Mouse (Mus musculus): ENCODE data around the gene Pkp2. TPM values are rescaled to one million over a fixed set of nuclear protein-coding genes. Genes with fewer than 3 reads are reported as not detected.
A peak's percentile ranks its signal among the peaks of the same experiment; 100 is the strongest.
"Not testable (repeated sequence)": the region's sequence is repeated elsewhere in the genome, so short reads cannot be mapped to it uniquely, and the experiment has no call there.

Pkp2 gene
- polyA plus RNA-seq (2016; fragmentation: Nextera tagmentation; extraction: Ambion mirVana): 66.8 and 109 TPM in 2 replicates

DNA sequence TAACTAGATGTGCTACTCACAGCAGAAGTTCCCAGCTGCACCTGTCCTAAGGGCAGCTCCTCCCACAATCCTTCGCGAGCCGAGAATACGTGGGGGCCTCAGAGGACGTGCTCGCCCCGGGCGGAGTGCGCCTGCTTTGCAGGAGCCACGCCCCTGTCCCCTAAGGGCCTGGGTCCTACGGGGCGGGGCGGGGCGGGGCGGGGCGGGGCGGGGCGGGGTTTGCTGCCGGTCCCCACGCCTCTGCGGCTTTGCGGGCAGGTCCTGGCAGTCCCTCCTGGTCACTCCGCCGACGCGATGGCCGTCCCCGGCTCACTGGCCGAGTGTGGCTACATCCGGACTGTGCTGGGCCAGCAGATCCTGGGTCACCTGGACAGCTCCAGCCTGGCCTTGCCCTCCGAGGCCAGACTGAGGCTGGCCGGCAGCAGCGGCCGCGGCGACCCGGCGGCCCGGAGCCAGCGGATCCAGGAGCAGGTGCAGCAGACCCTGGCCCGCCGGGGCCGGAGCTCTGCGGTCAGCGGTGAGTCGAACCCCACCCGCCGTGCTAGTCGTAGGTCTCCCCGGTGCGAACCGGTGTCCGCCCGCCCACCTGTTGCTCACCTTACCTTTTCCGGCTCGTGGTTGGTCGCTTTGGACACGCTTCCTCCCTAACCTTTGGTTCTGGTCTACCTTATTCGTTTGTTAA is at the start of gene Pkp2:
Gene Pkp2 (plus strand): TSS at position 240 of the 682 bp plus-strand sequence.
- WGBS: under 1% methylated on average over 46 of the region's 59 CpGs
- Histone ChIP-seq H3K27me3 (ENCODE audit: insufficient read depth, poor library complexity, severe bottlenecking) (no peaks in the 10 kb centered on the region), H3K36me3 (no peaks in the 10 kb centered on the region), H3K27ac (peak within 1 kb of the TSS; percentile 93), H3K4me3 (peak within 1 kb of the TSS; percentile 89), H3K4me1 (peaks cover 27% of the 10 kb centered on the region), H3K9me3 (no peaks in the 10 kb centered on the region)
- peak; percentile 96 for DNase-seq (ENCODE audit: low spot score)

DNA sequence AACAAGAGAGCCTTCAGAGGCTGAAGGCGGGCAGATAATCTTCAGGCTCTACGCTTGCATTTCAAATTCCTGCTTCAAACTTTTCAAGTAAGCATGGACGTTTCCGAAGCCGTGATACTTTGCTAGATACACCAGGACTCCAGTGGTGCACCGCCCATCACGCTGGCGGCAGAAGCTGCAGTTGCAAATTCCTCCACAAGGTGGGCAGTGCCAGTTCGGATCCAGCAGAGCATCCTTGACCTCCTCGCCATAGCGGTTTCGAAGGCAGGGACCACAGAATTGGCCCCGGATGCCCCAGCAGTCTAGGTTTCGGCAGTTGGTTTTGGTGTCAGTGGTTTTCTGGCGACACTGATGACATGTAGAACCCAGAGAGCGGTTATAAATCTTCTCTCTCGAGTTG is 15.7 kb upstream of the Pkp2 start:
- Histone ChIP-seq H3K9me3 (no peaks in the 10 kb centered on the region), H3K27ac (no peak overlapping the region), H3K36me3 (no peaks in the 10 kb centered on the region), H3K4me1 (no peaks in the 10 kb centered on the region), H3K27me3 (ENCODE audit: insufficient read depth, poor library complexity, severe bottlenecking) (0 out of 2 replicates have a peak, but pooled peaks cover 9% of the 10 kb centered on the region), H3K4me3 (no peak overlapping the region)
- 59% methylated on average over 17 of the region's 17 CpGs for WGBS
- DNase-seq (ENCODE audit: low spot score): no peak

DNA sequence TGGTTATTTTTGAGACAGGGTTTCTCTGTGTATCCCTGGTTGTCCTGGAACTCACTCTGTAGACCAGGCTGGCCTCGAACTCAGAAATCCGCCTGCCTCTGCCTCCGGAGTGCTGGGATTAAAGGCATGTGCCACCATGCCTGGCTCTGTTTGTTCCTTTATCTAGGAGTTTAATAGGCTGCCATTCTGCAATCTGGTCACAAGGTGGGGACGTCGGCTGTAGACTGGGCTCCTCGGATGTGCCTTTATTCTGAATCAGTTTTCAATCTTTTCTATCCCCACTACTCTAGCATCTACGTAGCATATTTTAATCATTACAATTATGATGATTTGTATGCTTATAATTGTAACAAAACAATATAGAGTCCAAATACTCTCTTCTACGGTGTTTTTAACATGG is 11.1 kb upstream of the Pkp2 start:
- not testable (repeated sequence) for H3K27me3 ChIP-seq (ENCODE audit: insufficient read depth, poor library complexity, severe bottlenecking); H3K4me3 ChIP-seq; DNase-seq (ENCODE audit: low spot score); H3K27ac ChIP-seq; H3K4me1 ChIP-seq; H3K36me3 ChIP-seq; H3K9me3 ChIP-seq
- WGBS: 38% methylated on average over 8 of the region's 8 CpGs

DNA sequence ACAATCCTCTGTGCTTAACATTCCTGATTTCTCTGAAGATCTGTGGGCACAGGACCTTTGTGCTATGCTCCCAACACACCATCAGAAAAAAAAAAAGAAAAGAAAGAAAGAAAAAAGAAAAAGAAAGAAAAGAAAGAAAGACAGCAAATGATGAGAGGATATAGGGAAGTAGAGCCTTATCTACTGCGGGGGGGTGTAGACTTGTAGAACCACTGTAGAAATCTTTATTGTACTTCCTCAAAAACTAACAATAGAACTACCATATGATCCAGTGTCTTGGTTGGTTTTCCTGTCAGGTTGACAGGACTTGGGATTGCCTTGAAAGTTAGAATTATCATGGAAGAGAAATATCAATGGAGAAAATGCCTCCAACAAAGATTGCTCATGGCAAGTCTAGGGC is 8.5 kb upstream of the Pkp2 start:
- Histone ChIP-seq H3K36me3 (no peaks in the 10 kb centered on the region), H3K27ac (no peak overlapping the region), H3K27me3 (ENCODE audit: insufficient read depth, poor library complexity, severe bottlenecking) (no peaks in the 10 kb centered on the region), H3K4me1 (no peaks in the 10 kb centered on the region), H3K4me3 (no peak overlapping the region), H3K9me3 (no peaks in the 10 kb centered on the region)
- no peak for DNase-seq (ENCODE audit: low spot score)
- 83% methylated on average over 1 of the region's 1 CpGs for WGBS

DNA sequence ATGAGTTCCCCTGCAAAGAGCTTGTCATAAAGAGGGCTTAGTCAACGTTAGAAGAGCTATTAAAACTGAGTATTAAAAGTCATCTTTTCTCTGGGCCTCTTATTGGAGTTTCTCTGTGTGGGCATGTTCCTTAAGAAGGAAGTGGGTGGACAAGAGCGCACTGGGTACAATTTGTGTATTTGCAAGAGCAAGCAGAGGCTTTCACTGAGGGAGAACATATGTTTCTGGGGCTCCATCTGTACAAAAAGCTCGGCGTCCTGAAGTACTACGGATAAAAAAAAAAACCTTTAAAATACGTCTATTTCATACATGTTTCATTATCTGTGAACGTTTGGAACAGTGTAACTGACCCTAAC is 417 bp upstream of the Pkp2 start:
- Histone ChIP-seq H3K36me3 (no peaks in the 10 kb centered on the region), H3K27ac (peak overlapping the region; percentile 93), H3K4me3 (peak overlapping the region; percentile 89), H3K27me3 (ENCODE audit: insufficient read depth, poor library complexity, severe bottlenecking) (no peaks in the 10 kb centered on the region), H3K4me1 (peaks cover 27% of the 10 kb centered on the region), H3K9me3 (no peaks in the 10 kb centered on the region)
- WGBS: 25% methylated on average over 7 of the region's 7 CpGs
- DNase-seq (ENCODE audit: low spot score): no peak

DNA sequence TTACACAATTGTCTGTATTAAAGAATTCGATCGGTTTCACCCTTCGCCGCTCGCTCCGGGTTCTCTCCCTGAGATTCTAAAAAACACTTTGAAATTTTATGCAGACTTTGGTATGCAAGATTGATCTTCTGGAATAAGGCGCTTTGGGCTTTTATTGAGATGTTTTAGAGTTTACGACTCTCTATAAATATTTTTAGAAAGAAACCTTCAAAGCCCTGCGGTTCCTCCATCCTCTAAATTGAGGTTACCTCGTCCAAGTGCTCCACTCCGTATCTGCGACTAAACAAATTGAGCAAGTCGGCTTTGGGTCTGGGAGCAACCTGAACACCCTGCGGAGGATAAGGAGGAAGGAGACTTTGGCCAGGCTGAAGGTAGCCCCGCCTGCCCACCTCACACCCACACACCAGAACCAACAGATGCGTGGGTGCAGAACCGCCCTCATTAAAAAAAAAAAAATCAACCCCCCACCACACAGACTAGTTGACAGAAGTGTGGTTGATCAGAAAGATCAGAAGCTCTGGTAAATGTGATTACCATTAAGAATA is 715 bp downstream of the Pkp2 start:
- Histone ChIP-seq H3K36me3 (no peaks in the 10 kb centered on the region), H3K4me3 (peak overlapping the region; percentile 89), H3K27me3 (ENCODE audit: insufficient read depth, poor library complexity, severe bottlenecking) (no peaks in the 10 kb centered on the region), H3K27ac (peak overlapping the region; percentile 93), H3K4me1 (peaks cover 27% of the 10 kb centered on the region), H3K9me3 (no peaks in the 10 kb centered on the region)
- 2% methylated on average over 17 of the region's 17 CpGs for WGBS
- DNase-seq (ENCODE audit: low spot score): no peak

DNA sequence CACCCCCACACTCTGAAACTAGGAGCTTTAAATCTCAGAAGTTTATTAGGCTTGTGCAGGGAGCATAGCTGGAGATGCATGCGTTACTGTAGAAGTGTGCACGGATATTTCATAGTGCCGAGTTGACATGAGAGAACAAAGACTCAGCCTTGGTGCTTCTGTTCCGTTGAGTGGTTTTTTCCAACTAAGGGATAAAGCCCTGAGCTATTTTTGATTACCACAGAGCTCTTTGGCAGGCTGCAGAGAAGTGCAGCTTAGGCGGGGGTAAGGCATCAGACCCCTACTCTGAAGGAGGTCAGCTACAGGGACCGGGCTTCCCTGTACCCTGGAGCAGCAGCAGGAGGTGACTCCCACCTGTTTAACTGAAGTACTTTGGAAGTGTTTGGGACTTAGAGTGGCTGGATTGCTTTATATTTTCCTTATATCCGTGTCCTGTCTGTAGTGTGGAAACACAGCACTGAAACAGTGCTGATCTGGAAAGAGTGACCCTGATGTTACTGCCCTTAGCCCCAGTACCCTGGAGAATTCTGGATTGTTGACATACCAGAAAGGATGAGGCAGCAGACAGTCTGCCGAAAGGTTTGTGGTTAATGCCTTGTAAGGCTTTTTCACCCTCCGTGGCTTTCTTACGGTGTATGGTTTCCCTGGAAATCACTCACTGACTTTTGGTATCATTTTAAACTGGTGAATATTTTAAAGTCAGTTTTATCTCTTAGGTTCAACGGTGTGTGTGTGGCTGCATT is 2.7 kb downstream of the Pkp2 start:
- peak overlapping the region; percentile 89 for H3K4me3 ChIP-seq
- H3K4me1 ChIP-seq: peaks cover 39% of the 10 kb centered on the region
- 11% methylated on average over 11 of the region's 11 CpGs for WGBS
- no peak for DNase-seq (ENCODE audit: low spot score)
- no peaks in the 10 kb centered on the region for H3K36me3 ChIP-seq
- H3K9me3 ChIP-seq: no peaks in the 10 kb centered on the region
- H3K27me3 ChIP-seq (ENCODE audit: insufficient read depth, poor library complexity, severe bottlenecking): no peaks in the 10 kb centered on the region
- peak overlapping the region; percentile 93 for H3K27ac ChIP-seq

DNA sequence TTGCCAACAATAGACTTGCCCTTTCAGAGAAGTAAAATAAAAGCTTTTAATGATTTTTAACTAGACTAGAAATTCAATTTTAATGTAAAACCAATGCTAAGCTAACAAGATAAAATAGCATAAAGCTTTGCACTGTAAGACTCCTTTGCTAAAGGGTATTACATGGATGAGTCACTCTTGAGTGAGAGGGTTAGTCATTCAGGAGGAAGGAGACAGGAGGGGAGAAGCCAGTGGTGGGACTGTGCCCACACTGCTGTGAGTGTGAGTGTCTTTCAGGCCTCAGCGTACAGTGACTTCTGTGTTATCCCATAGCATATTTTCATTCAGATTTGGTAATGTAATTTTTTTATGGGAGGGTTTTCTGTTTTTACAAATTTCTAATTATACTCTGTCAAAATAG is 3.8 kb downstream of the Pkp2 start:
- WGBS: 75% methylated on average over 1 of the region's 1 CpGs
- Histone ChIP-seq H3K36me3 (no peaks in the 10 kb centered on the region), H3K27ac (peak overlapping the region; percentile 93), H3K4me1 (peaks cover 39% of the 10 kb centered on the region), H3K27me3 (ENCODE audit: insufficient read depth, poor library complexity, severe bottlenecking) (no peaks in the 10 kb centered on the region), H3K4me3 (peak overlapping the region; percentile 89; the same call in 1 of the 2 replicates), H3K9me3 (no peaks in the 10 kb centered on the region)
- DNase-seq (ENCODE audit: low spot score): no peak

DNA sequence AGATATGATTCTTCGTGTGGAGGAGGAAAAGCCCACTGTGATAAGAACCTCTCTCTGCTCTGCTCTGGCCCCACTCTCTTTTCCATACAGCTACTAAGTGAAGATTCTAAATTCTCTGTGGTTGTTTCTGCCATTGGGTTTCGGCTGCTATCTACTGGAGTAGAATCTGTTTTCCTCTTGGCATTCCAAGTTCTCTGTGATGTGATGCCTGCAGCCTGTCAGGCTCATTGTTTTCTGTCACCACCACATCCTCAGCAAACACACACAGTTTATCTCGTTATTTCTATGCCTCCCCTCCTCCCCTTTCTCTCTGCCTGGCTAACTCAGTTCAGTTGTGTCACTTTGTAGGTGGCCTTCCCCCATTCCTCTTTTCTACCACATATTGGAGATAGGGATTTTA is 6.7 kb downstream of the Pkp2 start:
- peak overlapping the region; percentile 79 for H3K27ac ChIP-seq
- no peaks in the 10 kb centered on the region for H3K9me3 ChIP-seq
- WGBS: 1% methylated on average over 3 of the region's 3 CpGs
- peak; percentile 85 for DNase-seq (ENCODE audit: low spot score)
- H3K4me1 ChIP-seq: peaks cover 61% of the 10 kb centered on the region
- peak overlapping the region; percentile 40 for H3K4me3 ChIP-seq
- no peaks in the 10 kb centered on the region for H3K36me3 ChIP-seq
- no peaks in the 10 kb centered on the region for H3K27me3 ChIP-seq (ENCODE audit: insufficient read depth, poor library complexity, severe bottlenecking)

DNA sequence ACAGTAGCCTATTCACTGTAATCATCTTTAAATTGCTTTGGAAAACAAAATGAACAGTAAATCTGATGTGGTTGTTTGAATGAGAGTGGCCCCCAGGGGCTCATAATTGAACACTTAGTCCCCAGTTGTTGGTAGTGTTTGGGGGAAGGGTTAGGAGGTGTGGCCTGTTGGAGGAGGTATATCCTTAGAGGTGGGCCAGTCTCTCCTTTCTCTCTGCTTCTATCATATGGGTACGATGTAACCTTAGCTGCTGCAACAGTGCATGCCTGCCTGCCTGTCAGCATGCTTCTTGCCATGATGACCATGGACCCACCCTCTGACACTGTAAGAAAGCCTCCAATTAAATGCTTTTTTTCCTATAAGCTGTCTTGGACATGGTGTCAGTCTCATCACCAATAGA is 9.5 kb downstream of the Pkp2 start:
- Histone ChIP-seq H3K27ac (peak overlapping the region; percentile 84), H3K4me1 (peaks cover 52% of the 10 kb centered on the region), H3K36me3 (peaks cover 19% of the 10 kb centered on the region), H3K9me3 (no peaks in the 10 kb centered on the region), H3K27me3 (ENCODE audit: insufficient read depth, poor library complexity, severe bottlenecking) (no peaks in the 10 kb centered on the region), H3K4me3 (no peak overlapping the region)
- DNase-seq (ENCODE audit: low spot score): no peak
- 28% methylated on average over 1 of the region's 1 CpGs for WGBS

DNA sequence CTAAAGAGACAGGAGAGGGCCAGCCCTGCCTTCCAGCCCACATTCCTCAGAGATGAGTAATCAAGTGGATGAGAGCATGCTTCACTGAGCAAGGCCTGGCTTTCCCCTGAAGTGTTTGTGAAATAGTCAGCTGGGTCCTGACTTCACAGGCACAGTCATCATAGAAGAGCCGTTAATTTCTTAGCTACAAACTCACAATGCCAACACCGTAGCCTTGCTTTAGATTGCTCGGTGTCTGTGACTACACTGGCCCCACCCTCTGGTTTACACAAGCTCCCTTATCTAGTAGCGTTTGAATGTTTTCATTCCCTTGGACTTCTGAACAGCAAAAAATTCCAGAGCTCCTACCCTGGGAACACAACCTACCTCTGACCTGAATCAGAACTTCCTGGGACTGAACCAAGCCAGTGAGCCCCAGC is 11.4 kb downstream of the Pkp2 start:
- peaks cover 27% of the 10 kb centered on the region for H3K36me3 ChIP-seq
- H3K27me3 ChIP-seq (ENCODE audit: insufficient read depth, poor library complexity, severe bottlenecking): no peaks in the 10 kb centered on the region
- DNase-seq (ENCODE audit: low spot score): peak; percentile 79
- H3K9me3 ChIP-seq: no peaks in the 10 kb centered on the region
- peaks cover 54% of the 10 kb centered on the region for H3K4me1 ChIP-seq
- WGBS: 5% methylated on average over 4 of the region's 4 CpGs
- H3K27ac ChIP-seq: peak overlapping the region; percentile 84
- H3K4me3 ChIP-seq: peak overlapping the region; percentile 27

DNA sequence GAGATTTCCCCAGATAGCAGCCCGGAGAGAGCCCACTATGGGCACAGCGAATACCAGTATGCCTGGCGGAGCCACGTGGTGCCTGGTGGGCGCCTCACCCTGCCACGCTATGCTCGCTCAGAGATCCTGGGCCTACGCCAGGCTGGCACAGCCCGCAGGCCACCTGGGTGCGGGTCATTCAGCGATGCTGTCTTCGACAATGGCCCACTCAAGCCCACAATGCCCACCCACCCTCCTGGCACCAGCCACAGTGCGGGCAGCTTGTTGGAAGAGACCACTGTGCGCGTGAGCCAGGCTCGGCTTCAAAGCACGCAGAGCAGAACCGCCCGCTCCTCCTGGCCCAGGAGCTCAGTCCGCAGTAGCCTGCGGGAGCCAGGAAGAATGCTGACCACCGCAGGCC is 12.7 kb downstream of the Pkp2 start:
- WGBS: 91% methylated on average over 22 of the region's 22 CpGs
- Histone ChIP-seq H3K27me3 (ENCODE audit: insufficient read depth, poor library complexity, severe bottlenecking) (no peaks in the 10 kb centered on the region), H3K4me3 (no peak overlapping the region), H3K4me1 (peaks cover 43% of the 10 kb centered on the region), H3K36me3 (peaks cover 37% of the 10 kb centered on the region), H3K9me3 (no peaks in the 10 kb centered on the region), H3K27ac (peak overlapping the region; percentile 56; the same call in 1 of the 2 replicates)
- DNase-seq (ENCODE audit: low spot score): no peak

DNA sequence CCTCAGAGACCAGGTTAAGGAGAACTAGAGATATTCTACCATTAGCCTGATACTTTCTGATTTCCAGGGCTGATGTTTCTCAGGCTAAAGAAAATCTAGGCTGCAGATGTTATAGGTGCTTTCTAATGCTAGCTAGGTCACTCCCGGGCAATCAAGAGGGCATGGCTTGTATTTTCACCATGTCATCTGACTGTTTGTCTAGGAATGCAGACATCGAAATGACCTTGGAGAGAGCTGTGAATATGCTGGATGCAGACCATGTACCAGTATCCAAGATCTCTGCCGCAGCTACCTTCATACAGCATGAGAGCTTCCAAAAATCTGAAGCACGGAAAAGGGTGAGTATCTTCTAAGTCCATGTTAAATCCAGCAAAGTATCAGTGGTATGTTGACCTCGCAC is 17.3 kb downstream of the Pkp2 start:
- H3K27ac ChIP-seq: no peak overlapping the region
- no peaks in the 10 kb centered on the region for H3K27me3 ChIP-seq (ENCODE audit: insufficient read depth, poor library complexity, severe bottlenecking)
- WGBS: 83% methylated on average over 5 of the region's 5 CpGs
- no peaks in the 10 kb centered on the region for H3K9me3 ChIP-seq
- peaks cover 68% of the 10 kb centered on the region for H3K36me3 ChIP-seq
- H3K4me1 ChIP-seq: peaks cover 10% of the 10 kb centered on the region
- H3K4me3 ChIP-seq: no peak overlapping the region
- no peak for DNase-seq (ENCODE audit: low spot score)

Data from heart, embryonic 10.5 days (tissue).